Mouse (Mus musculus) erythroid progenitor cell, adult 5-6 weeks (primary cell): Measurements from ENCODE around the gene C2cd2. TPM values are rescaled to one million over a fixed set of nuclear protein-coding genes. Genes with fewer than 3 reads are reported as not detected.
"Not testable (repeated sequence)": the region's sequence is repeated elsewhere in the genome, so short reads cannot be mapped to it uniquely, and the experiment has no call there.

Source experiments
- ATAC-seq: replicated peaks from 2 replicates; pipeline ENCODE4 v1.8.0; 2016; ENCODE audit warnings: moderate number of reproducible peaks, mild to moderate bottlenecking, moderate TSS enrichment, inconsistent platforms; ENCODE audit not compliant: poor library complexity, low FRiP score, severe bottlenecking
- total RNA-seq, 2 experiments: library from RNA; stranded (forward) in 1 of 2; stranded (reverse) in 1 of 2; fragments of 150-400 nt in 1 of 2; fragments of 186-747, 209-891 nt in 1 of 2; gene quantifications; 2 replicates each; pipeline versions ENCODE4 v1.2.3 to v1.2.4; 2015 to 2017; ENCODE audit warnings: low replicate concordance in 2 of 2

Gene C2cd2
- total RNA-seq, 2 experiments from 2014 or later, result 13.0 to 26.6 TPM

- ATAC-seq, result no peak
These were observed 12.3 kb downstream of the C2cd2 start for GRCm38 (mm10) chr16:97950061-97950460.

DNA sequence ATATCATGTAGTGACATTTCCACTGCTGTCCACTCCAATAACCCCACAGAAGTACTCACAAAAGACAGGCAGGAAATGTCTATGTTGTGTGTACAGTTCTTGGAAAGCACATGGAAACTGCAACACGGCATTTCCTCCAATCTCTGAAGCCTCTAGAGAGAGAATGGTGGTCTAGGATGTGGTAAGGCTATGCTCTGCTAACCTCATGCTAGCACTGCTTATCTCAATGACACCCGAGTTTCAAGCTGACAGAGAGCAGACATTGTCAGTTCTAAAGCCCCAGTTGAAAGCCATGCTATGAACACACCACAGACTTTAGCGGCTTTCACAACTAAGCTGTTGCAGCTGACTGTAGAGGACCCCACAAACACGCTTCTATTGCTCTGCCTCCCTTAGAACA is 13.6 kb downstream of the C2cd2 start:
- ATAC-seq, result no peak

GRCm38 (mm10) chr16:97946993-97947392 is 15.4 kb downstream of the C2cd2 start:
- ATAC-seq, result not testable (repeated sequence)

GRCm38 (mm10) chr16:97941844-97942243 is 20.6 kb downstream of the C2cd2 start:
- no peak for ATAC-seq

DNA sequence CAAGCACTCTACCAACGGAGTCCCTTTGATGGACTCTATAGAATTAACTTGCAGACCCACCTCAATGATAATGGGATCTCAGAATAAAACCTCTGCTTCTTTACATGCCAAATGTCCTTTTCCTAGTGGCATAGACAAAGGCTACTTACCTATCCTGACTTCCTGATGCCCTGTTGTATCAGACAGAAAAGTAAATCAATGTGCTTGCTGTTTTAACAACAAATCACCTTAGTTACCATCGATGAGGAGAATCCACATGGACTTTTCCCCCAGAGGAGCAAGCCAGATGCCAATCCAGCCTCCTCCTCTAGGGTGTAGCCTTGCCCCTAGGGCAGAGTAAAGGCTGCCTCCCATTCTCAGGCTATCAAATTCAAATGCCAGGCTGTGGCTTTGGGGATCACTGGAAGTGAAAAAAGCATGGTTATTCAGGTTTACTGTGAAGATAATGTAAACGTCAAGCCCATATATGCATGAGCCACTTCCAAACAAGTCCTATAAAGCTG is 21.9 kb downstream of the C2cd2 start:
- no peak for ATAC-seq

- no peak for ATAC-seq
These were observed 26.6 kb downstream of the C2cd2 start for GRCm38 (mm10) chr16:97935815-97936214.

DNA sequence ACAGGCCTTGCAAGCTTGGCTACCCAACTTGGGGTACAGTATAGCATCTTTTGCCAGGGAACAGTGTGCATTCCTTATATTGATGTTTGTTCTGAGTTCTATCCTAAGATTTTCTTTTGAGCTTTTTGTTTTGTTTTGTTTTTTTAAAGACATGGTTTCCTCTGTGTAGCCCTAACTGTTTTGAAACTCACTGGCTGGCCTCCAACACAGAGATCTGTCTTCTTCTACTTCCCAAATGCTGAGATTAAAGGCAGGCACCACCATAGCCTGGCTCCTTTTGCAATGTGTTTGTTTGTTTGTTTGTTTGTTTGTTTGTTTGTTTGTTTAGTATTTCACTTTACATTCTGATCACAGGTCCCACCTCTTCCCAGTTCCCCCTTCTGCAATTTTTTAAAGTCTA is 32.2 kb downstream of the C2cd2 start:
- no peak for ATAC-seq

- no peak for ATAC-seq
These were observed 32.9 kb downstream of the C2cd2 start for GRCm38 (mm10) chr16:97929520-97929919.

- ATAC-seq, result no peak
These were observed 35.0 kb downstream of the C2cd2 start for GRCm38 (mm10) chr16:97927331-97927938.

DNA sequence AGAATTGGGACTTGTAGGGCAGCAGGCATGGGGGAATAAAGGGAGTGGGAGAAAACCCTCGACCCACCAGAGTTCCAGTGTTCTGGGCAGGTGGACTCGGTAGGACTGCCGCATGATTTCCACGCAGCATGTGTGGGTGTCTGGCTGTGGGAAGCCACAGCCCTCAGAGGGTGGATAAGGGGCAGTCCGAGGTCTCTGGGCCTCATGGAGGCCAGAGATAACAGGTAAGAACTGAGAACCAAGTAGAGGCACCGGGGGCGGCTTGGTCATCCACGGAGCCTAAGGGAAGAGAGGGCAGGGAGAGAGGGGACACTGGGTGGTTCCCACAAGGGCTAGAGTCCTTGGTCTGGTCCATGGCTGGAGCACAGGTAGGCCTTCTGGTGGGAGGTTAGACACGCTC is 36.0 kb downstream of the C2cd2 start:
- ATAC-seq, result no peak

DNA sequence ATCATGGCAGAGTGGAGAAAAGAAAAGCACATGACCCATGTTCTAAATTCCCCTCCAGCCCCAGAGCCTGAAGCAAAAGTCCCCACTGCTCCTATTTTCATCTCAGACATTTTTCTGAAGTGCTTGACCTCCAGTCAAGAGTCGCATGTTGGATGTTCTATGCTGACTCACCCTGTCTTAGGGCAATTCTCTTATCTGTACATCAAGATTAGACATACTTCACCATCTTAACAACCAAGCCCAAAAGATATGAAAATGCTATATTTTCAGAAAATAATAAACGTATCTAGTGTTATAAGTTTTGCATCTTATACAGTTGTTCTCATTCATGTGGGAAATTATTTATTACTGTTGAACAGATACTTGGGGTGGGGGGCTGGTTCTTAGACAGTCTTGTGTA is 36.6 kb downstream of the C2cd2 start:
- ATAC-seq, result no peak

DNA sequence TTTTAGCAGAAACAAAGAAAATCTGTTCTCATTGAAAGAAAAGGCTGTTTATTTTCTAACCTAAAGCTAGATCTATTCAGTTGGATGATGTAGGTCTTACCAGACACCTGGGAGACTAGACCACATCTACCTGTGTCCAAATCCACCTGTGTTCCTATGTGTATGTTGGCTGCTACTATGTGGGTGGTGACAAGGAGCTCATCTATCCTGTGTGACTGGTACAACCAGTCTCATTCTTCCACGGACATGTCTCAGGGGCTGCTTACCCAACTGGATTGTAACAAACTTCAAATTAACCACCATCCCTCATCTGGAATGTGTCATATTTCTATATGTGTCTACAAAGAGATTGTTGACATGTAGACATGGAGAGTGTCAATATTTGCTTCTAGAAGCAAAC is 38.7 kb downstream of the C2cd2 start:
- no peak for ATAC-seq

DNA sequence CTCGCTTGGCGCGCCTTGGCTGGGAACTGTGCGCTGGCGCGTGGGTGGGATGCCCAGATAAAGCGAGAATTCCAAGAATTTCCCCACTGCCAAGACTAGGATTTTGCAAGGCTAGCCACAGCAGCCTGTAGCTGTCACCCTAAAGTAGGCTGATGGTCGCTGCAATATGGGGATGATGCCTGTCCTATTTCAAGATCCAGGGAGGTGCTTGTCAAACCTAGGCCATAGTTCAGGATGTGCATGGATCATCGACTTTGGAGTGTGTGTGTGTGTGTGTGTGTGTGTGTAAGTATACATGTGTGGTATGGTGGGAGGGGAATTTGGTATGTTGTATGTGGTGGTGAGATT is 39.6 kb downstream of the C2cd2 start:
- ATAC-seq, result no peak

DNA sequence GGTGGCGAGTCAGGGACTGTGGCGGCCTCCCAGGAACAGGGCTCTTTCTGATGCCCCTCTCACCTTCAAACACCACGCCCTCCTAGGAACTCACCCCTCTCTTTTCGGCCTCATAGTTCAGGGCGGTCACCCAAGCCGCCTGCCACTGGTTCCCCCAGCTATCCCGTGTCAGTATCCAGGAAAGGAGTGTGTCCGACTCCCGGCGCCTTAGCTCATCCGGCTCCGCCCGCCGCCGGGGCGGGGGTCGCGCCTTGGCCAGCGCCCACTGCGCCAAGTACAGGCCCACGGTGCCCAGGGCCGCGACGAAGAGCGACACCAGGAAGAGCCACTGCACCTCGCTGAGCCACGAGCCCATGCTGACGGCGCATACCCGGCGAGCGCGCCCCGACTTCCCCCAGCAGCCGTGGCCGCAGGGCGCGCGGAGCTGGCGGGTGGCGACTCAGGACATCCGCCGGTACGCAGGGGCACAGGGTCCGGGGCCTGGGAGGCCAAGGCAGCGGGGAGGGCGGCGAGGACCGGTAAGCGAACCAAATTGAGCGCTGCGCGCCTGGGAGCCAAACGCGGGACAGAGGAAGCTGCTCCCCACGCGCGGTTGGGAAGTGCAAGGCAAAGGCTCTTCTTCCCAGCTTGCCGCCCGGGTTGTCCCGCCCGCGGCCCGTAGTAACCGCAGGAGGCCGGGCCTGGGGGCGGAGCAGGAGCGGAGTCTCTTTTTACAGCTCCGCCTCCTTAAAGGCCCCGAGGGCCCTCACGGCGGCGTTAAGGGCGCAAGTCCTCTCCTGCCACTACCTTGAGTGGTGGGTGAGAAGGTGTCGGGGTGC is 40.2 kb downstream of the C2cd2 start:
- ATAC-seq, result peak; percentile 95

DNA sequence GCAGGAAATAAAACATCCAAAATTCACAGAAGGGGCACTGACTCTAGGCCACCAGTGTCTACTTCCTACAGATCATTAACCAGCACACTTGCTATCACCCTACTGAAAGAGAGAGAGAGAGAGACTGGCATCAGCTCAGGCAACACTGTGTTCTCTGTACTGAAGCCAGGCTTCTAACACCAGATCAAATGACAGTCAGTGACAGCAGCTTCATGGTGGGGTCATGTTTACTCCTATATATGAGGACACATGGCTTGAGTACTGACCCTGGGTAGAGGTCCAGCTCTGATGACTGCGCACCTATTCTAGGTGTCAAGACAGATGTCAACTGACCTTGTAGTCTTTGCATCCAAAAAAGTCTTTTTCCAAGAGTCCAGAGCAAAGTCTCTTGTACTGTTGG is 41.8 kb downstream of the C2cd2 start:
- ATAC-seq, result no peak

DNA sequence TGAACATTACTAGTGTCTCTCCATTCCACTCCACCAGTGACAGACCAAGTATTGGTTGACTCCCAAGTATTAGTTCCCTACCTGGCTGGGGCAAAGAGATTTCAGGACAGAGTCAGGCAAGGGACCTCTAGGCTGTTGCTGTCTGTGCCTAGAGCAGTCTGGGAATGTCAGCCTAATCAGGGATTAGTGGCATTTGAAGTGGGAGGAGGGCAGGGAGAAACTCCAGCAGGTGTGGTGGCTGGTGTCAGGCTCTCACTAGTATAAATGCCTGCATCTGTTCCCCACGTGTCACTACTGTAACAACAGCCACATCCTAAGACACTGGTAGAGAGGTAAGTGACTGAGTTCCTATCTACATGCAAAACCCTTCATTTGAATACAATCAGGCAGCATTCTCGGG is 42.6 kb downstream of the C2cd2 start:
- ATAC-seq, result no peak

DNA sequence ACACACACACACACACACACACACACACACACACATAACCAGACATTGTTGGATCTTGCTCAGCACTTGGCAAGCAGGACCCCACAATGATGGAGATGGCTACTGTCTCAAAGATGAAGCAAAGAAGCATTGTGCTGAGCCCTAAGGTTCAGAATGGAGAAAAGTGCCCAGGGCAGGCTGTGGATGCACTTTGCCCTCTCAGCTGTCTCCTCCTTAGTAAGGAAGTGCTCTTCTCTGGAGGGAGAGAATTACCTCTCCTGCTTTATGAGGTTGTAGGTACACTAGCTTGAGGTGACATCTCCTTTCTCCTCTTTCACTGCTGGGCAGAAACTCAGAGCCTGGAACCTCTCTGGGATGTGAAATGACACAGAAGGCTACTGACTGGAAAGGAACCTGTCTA is 49.5 kb downstream of the C2cd2 start:
- no peak for ATAC-seq

GRCm38 (mm10) chr16:97909356-97909755 is 53.0 kb downstream of the C2cd2 start:
- ATAC-seq, result peak; percentile 30; the same call in 1 of the 2 replicates

DNA sequence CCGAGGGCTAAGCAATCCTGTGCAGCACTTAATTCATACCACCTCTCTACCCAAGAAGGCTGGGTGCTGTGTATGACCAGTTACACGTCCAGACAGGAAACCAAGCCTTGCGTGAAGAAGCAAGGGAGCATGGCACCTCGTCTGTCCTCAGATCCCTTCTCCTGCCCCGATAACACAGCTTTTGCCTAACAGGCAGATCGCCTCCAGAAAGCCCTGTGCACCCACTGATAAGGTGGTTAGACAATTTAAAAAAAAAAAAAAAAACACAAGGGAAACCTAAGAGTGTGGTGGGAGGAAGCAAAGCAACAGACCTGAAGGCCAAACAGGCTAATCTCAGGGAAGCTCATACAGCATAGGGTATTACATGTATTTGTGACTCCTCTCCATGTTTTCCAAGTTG is 54.9 kb downstream of the C2cd2 start:
- peak; percentile 78 for ATAC-seq

GRCm38 (mm10) chr16:97906337-97906736 is 56.1 kb downstream of the C2cd2 start:
- no peak for ATAC-seq

DNA sequence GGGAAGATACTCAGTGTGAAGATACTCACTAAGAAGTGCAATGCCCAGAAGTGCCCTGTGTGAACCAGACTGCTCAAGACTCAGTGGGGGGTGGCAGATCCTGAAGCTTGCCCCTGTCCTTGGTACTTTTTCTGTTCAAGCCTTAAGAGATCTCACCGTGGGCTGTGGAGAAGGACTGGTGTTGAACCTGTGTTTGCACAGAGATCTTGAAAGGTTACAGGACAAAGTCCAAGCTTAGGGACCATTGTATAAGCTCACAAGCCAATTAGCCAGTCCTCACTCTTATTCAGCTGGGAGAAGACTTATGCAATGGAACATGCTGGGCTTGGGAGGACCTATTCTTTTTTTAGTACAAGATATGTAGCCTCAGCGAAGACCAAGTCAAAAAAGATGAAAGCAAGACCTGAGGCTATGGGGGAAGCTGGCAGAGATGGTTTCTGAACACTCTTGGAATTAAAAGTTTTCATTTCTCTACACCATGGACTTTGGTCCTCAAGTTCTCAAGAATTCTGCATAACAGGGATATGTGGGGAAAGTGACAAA is 56.9 kb downstream of the C2cd2 start:
- ATAC-seq, result no peak
